Mouse (Mus musculus) kidney, adult 18-20 months (tissue): ENCODE measurements around the gene Mien1.

Experiments
- DNase-seq: peaks from one replicate; pipeline ENCODE4 v3.0.0; 2021

Mien1 gene

GRCm38 (mm10) chr11:98418939-98419547, 19.7 kb downstream of the Mien1 start:
- DNase-seq: peak; percentile 82

GRCm38 (mm10) chr11:98418273-98418672, 20.5 kb downstream of the Mien1 start:
- DNase-seq: no peak

- no peak for DNase-seq
These were observed 21.7 kb downstream of the Mien1 start for GRCm38 (mm10) chr11:98417074-98417473.

GRCm38 (mm10) chr11:98414162-98414561, 24.6 kb downstream of the Mien1 start:
- peak; percentile 39 for DNase-seq

GRCm38 (mm10) chr11:98413731-98414130, 25.1 kb downstream of the Mien1 start:
- DNase-seq: peak; percentile 50

GRCm38 (mm10) chr11:98412797-98413301, 25.9 kb downstream of the Mien1 start:
- no peak for DNase-seq

GRCm38 (mm10) chr11:98412273-98412796, 26.5 kb downstream of the Mien1 start, which contains the start of gene Erbb2:
Gene Erbb2 (plus strand): TSS chr11:98412470.
- DNase-seq: peak; percentile 81

GRCm38 (mm10) chr11:98409341-98409822, 29.4 kb downstream of the Mien1 start:
- peak; percentile 64 for DNase-seq

- DNase-seq: peak; percentile 86
These were observed 29.9 kb downstream of the Mien1 start for GRCm38 (mm10) chr11:98408872-98409271.

- no peak for DNase-seq
These were observed 32.2 kb downstream of the Mien1 start for GRCm38 (mm10) chr11:98406621-98407020.

- DNase-seq: peak; percentile 63
These were observed 38.0 kb downstream of the Mien1 start for GRCm38 (mm10) chr11:98400816-98401215.

GRCm38 (mm10) chr11:98400161-98400726, 38.5 kb downstream of the Mien1 start, which contains the start of gene Pgap3:
Gene Pgap3 (minus strand): TSS chr11:98400490.
- peak; percentile 91 for DNase-seq

GRCm38 (mm10) chr11:98397946-98398345, 40.8 kb downstream of the Mien1 start:
- no peak for DNase-seq

- peak; percentile 78 for DNase-seq
These were observed 43.8 kb downstream of the Mien1 start for GRCm38 (mm10) chr11:98395041-98395440.

- peak; percentile 38 for DNase-seq
These were observed 44.5 kb downstream of the Mien1 start for GRCm38 (mm10) chr11:98394301-98394700.

- DNase-seq: no peak
These were observed 45.5 kb downstream of the Mien1 start for GRCm38 (mm10) chr11:98393317-98393716.

- no peak for DNase-seq
These were observed 46.1 kb downstream of the Mien1 start for GRCm38 (mm10) chr11:98392645-98393044.

- no peak for DNase-seq
These were observed 46.8 kb downstream of the Mien1 start for GRCm38 (mm10) chr11:98392034-98392433.

- DNase-seq: no peak
These were observed 48.6 kb downstream of the Mien1 start for GRCm38 (mm10) chr11:98390141-98390540.

GRCm38 (mm10) chr11:98389221-98389780, 49.5 kb downstream of the Mien1 start:
- DNase-seq: peak; percentile 72

- DNase-seq: peak; percentile 33
These were observed 50.5 kb downstream of the Mien1 start for GRCm38 (mm10) chr11:98388282-98388681.
